In the genomic region with DNA sequence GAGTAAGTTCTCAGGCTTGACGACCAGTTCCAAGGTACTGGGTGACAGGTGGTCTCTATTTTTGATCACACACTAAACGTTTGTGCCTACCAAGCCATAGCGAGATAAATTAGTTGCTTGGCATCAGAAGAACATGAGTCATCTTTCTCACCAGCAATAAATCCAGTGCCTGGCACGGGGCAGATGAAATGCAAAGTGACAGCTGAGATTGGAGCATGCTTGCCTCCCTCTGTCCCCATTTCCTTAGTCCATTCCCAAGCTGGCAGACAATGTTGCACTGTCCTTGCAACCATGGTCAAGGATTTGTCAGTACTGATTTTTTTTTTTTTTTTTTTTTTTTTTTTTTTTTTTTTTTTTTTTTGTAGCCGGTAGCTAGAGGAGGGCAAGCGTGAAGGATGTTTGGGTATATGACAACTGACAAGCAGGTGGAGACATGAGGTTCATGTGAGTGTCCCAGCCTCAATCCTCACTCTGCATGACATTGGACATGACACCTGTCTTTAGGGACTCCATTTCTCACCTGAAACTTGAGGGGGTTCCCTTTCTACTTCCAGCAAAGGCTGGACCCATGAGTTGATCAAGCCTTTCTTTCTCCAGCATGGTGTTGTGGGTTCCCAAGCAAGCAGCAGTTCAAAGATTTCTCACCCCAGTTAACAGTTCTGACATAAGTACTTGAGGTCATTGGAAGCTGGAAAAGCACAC, we compare ENCODE assay signal across 11 mouse cellular contexts.
DNase-seq lines count a peak whose midpoint lies in the region; ATAC-seq and TF ChIP-seq lines count a peak whose summit lies in the region.
"Had no signal": no experiment of that assay in that cellular context is flagged by ENCODE, and none has a peak within 500 bp of the region (broad histone marks: within the 10 kb centered on the region; RNA-seq: fewer than 3 reads in every experiment).

No protein-coding gene starts in this region.

- no peaks in the 10 kb centered on the region for H3K79me2 ChIP-seq in myocyte (ENCODE audit: control insufficient read depth, insufficient read depth)

- H3ac ChIP-seq in myocyte (ENCODE audit: control insufficient read depth, insufficient read length) = no peak overlapping the region

- no peak for TF ChIP-seq POLR2A in myocyte (IDR thresholded peaks at IDR 0.05; ENCODE audit: insufficient read length, low read depth)

- H3K36me3 ChIP-seq in myocyte (ENCODE audit: control insufficient read depth, insufficient read depth) = no peaks in the 10 kb centered on the region
- H3K36me3 ChIP-seq in midbrain, embryonic 15.5 days (replicated peaks) = no peaks in the 10 kb centered on the region
- no peaks in the 10 kb centered on the region for H3K36me3 ChIP-seq in kidney, embryonic 14.5 days (ENCODE audit: control insufficient read depth, insufficient read depth, low read length)
- H3K36me3 ChIP-seq: embryonic facial prominence, embryonic 15.5 days had no signal

- DNase-seq in heart, adult 8-10 months (ENCODE audit: low spot score) = peak; percentile 21
- DNase-seq in heart, postnatal 4 days = no peak
- DNase-seq in adrenal gland, postnatal 25 days = peak; percentile 60
- peak; percentile 79 for DNase-seq in gastrocnemius, adult 2 months
- DNase-seq in embryo, embryonic 9.5 days (ENCODE audit: extremely low spot score) = no peak
- DNase-seq: lung, postnatal 10 days had no signal

- no peaks in the 10 kb centered on the region for H3K27me3 ChIP-seq in myocyte (ENCODE audit: control insufficient read depth, insufficient read depth, insufficient read length)
- no peaks in the 10 kb centered on the region for H3K27me3 ChIP-seq in midbrain, embryonic 15.5 days (replicated peaks)
- H3K27me3 ChIP-seq in kidney, embryonic 14.5 days (ENCODE audit: control insufficient read depth, insufficient read depth, low read length) = no peaks in the 10 kb centered on the region
- H3K27me3 ChIP-seq: embryonic facial prominence, embryonic 15.5 days had no signal

- H3K4me3 ChIP-seq in gastrocnemius, adult 2 months = peak overlapping the region; percentile 43; the same call in 1 of the 2 replicates
- H3K4me3 ChIP-seq in myocyte = no peak overlapping the region
- no peak overlapping the region for H3K4me3 ChIP-seq in midbrain, embryonic 15.5 days
- no peak overlapping the region for H3K4me3 ChIP-seq in kidney, embryonic 14.5 days (ENCODE audit: low read length)
- H3K4me3 ChIP-seq: embryonic facial prominence, embryonic 15.5 days had no signal

- H3K4me1 ChIP-seq in midbrain, embryonic 15.5 days = no peaks in the 10 kb centered on the region
- no peaks in the 10 kb centered on the region for H3K4me1 ChIP-seq in kidney, embryonic 14.5 days (ENCODE audit: control insufficient read depth, insufficient read depth, low read length)

- no peak for ATAC-seq in midbrain, embryonic 15.5 days (replicated peaks)
- no peak for ATAC-seq in kidney, embryonic 14.5 days (ENCODE audit: low FRiP score, low TSS enrichment)
- ATAC-seq: CD4-positive, CD25-positive, alpha-beta regulatory T cell, adult 4 months had no signal

- no peak overlapping the region for H3K9ac ChIP-seq in midbrain, embryonic 15.5 days
- H3K9ac ChIP-seq in kidney, embryonic 14.5 days (ENCODE audit: low read depth, low read length) = no peak overlapping the region
- H3K9ac ChIP-seq: embryonic facial prominence, embryonic 15.5 days had no signal

- H3K4me2 ChIP-seq in myocyte (ENCODE audit: low read depth) = peak overlapping the region; percentile 37
- no peak overlapping the region for H3K4me2 ChIP-seq in midbrain, embryonic 15.5 days
- H3K4me2 ChIP-seq in kidney, embryonic 14.5 days (replicated peaks; ENCODE audit: low read depth, low read length) = no peak overlapping the region
- H3K4me2 ChIP-seq: embryonic facial prominence, embryonic 15.5 days had no signal

- intact Hi-C loops in gastrocnemius, adult 2 months (cut with DNase I) = loop anchor here (1.0 to 10.0 kb wide), 6 partner anchors 20 to 408 kb away; no protein-coding TSS in a partner anchor

- no peak for TF ChIP-seq CTCF in gastrocnemius, adult 2 months (IDR thresholded peaks at IDR 0.05)

- WGBS in midbrain, embryonic 15.5 days = 80% methylated on average over 6 of the region's 6 CpGs
- WGBS in kidney, embryonic 14.5 days = 68% methylated on average over 6 of the region's 6 CpGs

- H3K27ac ChIP-seq in gastrocnemius, adult 2 months = peak overlapping the region; percentile 91
- no peak overlapping the region for H3K27ac ChIP-seq in midbrain, embryonic 15.5 days
- no peak overlapping the region for H3K27ac ChIP-seq in kidney, embryonic 14.5 days (ENCODE audit: low read depth, low read length)
- H3K27ac ChIP-seq: embryonic facial prominence, embryonic 15.5 days had no signal

- H3K9me3 ChIP-seq in midbrain, embryonic 15.5 days = no peaks in the 10 kb centered on the region
- no peaks in the 10 kb centered on the region for H3K9me3 ChIP-seq in kidney, embryonic 14.5 days (ENCODE audit: control insufficient read depth, low read length)
- H3K9me3 ChIP-seq: embryonic facial prominence, embryonic 15.5 days had no signal

TF ChIP-seq in myocyte, 11 proteins besides CTCF, POLR2A, EP300 and RAD21:
- TF ChIP-seq MAX (IDR thresholded peaks at IDR 0.05; ENCODE audit: low read depth) (no peak), MYOD1 (IDR thresholded peaks at IDR 0.05; ENCODE audit: control insufficient read depth in 1 of 3, insufficient read length in 2 of 3, low read depth in 2 of 3) (peak; percentile 43 to 90 (median 75)), TCF12 (IDR thresholded peaks at IDR 0.05; ENCODE audit: insufficient read depth, poor library complexity, severe bottlenecking) (peak; percentile 69), USF1 (IDR thresholded peaks at IDR 0.05; ENCODE audit: low read depth) (no peak), CEBPB (IDR thresholded peaks at IDR 0.05; ENCODE audit: insufficient read depth, poor library complexity, severe bottlenecking) (peak; percentile 48; the same call in 1 of the 2 replicates), SRF (IDR thresholded peaks at IDR 0.05; ENCODE audit: control insufficient read depth, insufficient read length, low read depth) (no peak), MYOG (IDR thresholded peaks at IDR 0.05; ENCODE audit: control insufficient read depth in 1 of 3, insufficient read depth in 1 of 3, insufficient read length in 2 of 3, low read depth in 2 of 3) (peak; percentile 45 to 95 (median 87)), REST (IDR thresholded peaks at IDR 0.05; ENCODE audit: insufficient read depth, insufficient read length) (no peak), E2F4 (IDR thresholded peaks at IDR 0.05; ENCODE audit: insufficient read depth) (no peak), TCF3 (IDR thresholded peaks at IDR 0.05; ENCODE audit: insufficient read length, low read depth) (peak; percentile 46), POLR2AphosphoS2 (IDR thresholded peaks at IDR 0.05; ENCODE audit: insufficient read length, low read depth) (no peak)

Comparison
In these comparisons a context has a peak if more than half of its experiments do, and no peak if none do; other contexts are left out.
1. DNase-seq: peak in heart, adult 8-10 months (single experiment), adrenal gland, postnatal 25 days (single experiment) and gastrocnemius, adult 2 months (single experiment); none in heart, postnatal 4 days (single experiment) and embryo, embryonic 9.5 days (single experiment).